Mouse (Mus musculus) cerebellum, adult 18-20 months (tissue): ENCODE results near the gene Abcb5.

Source experiments
- DNase-seq, 2 experiments: peaks; one replicate each; pipeline ENCODE4 v3.0.0; 2021

Gene Abcb5

DNA sequence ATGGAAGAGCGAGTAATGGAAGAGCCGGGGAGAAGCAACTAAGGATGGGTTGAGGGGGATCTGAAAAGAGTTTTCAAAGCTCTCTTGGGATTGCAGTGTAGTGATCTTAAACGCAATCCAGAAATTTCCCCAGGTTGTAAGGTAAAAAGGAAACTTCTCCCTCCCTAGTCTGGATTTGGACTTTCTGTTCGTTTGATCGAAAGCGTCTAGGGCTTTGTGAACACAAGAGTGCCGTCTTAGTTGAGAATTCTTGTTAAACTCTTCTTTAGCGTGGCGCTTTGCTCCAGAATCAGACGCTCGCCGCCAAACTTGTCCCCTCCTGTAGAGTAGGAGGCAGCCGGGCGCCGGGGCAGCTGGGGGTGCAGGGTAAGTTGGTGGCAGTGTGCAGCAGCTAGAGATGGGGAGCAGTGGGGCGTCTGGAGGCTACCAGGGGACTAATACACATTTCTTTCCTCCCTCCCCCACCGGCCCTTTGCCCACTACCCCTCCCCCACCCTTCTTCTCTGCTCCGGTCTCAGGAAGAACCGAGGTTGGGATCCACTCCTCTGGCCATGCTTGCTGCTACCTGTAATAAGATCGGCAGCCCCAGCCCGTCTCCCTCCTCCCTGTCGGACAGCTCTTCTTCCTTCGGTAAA, 118.2 kb downstream of the Abcb5 start:
- DNase-seq: no peak

DNA sequence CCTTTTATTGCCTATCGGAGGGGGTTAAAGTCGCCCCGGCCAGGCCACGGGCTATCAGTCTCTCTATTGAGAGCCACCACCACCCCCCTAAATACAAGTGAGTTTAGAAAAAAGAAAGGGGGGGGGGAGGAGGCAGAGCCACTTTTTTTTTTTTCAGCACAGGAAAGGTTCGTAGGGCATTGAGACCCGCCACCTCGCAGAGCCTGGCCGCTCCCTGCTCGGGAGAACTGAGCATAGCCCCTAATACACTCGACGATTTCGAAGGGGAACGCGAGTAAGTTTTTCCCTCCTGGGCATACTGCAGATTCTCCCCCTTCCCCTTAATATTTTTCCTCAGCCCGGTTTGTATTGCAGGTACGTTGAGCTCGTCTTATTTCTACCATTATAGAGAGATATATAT, 118.8 kb downstream of the Abcb5 start:
- DNase-seq: no peak

DNA sequence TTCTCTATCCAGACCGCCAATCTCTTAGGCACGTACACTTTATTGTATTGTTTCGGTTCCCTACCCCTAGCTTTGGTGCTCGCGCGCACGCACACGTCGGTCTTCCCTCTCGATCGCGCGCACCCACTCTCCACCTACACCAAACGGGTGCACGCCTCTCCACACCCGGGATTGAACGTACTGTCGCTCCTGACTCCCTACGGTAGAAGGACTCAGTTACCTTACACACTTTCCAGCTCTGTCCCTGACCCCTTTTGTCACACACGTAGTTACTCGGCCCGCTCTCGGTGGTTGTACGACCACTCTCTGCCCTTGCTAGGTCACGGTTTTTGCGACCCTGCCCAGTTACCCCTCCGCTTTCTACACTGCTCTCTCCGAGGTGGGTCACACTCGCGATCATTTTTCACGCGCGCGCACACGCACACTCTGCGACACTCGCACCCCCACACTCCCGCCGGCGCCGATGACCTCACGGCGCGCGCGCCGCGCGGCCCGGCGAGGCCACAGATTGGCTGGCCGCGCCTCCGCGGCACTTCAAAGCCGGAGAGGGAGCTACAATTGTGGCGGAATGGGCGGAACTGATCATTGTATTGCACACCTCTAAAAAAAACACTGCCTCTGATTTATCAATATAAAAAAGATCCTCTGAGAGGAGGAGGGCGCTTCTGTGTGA, 119.4 kb downstream of the Abcb5 start:
- no peak for DNase-seq

DNA sequence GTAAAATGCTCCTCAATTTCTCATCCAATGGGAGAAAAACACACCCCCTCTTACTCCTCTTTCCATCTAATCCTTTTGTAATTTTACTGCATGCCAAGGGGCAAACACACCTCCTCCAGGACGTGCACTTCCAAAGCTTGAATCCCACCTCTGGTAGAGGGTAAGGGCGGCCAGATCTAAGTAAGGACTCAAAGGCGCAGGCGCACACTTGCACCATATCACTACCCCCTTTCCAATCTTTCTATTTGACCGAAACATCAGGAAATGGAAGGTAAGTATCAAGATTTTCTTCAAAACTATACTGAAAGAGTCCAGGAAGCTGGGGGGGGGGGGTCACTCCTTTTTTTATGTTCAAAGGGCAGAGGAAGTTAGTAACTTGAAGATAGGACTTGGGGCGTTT, 120.0 kb downstream of the Abcb5 start, which contains the start of gene Sp8:
Gene Sp8 (plus strand): TSS at position 109 of the 400 bp plus-strand sequence.
- no peak for DNase-seq

DNA sequence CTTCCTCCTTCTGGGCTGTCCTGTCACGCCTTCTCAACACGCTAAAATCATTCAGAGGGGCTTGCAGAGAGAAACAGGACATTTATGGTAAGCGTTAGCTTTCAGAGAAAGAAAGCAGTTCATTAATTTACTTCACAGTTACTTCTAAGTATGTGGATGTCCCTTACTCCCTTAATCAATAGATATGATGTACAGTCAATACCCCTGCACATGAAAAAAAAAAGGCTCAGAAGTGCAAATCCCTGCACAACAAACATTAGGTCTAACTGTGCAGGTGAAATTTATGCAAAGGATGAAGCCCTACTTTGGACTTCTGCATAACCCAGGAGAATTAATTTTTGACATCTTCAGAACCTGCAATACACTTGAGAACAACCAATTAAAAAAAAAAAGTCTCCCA, 120.9 kb downstream of the Abcb5 start:
- DNase-seq: no peak

DNA sequence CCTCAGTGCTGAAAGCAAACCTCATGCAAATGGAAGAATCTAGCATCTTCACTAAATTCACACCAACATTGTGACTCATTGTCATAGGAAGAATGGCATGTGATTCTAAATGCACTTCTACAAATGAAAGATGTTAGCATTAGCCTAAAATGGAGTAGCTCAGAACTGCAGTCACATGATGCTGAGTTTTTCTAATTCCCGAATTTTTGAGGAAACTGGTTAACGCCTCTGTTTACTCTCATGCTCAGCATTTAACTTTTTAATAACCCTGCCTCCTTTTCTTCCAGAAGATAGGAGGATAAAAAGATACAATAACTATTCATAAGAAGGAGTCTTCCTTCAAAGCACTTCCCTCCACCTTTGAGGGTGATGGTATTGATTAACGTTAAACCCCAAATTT, 121.4 kb downstream of the Abcb5 start:
- no peak for DNase-seq

DNA sequence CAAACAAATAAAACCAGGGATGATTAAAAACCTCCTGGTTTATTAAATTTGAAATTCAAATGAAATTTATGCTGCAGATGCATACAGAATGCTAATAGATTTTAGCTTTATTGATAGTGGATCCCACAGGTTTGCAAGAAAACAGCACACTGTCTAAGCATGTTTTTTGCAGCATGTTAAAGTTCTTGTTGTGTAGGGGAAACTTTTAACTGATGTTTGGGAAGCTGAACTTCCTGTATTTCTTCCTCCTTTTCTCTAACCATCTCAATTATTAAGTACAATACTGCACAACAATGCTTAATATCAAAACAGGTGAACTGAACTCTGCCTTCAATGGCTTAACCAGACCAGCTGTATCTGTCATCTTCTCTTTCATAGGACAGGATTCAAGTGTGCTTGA, 122.1 kb downstream of the Abcb5 start:
- no peak for DNase-seq

DNA sequence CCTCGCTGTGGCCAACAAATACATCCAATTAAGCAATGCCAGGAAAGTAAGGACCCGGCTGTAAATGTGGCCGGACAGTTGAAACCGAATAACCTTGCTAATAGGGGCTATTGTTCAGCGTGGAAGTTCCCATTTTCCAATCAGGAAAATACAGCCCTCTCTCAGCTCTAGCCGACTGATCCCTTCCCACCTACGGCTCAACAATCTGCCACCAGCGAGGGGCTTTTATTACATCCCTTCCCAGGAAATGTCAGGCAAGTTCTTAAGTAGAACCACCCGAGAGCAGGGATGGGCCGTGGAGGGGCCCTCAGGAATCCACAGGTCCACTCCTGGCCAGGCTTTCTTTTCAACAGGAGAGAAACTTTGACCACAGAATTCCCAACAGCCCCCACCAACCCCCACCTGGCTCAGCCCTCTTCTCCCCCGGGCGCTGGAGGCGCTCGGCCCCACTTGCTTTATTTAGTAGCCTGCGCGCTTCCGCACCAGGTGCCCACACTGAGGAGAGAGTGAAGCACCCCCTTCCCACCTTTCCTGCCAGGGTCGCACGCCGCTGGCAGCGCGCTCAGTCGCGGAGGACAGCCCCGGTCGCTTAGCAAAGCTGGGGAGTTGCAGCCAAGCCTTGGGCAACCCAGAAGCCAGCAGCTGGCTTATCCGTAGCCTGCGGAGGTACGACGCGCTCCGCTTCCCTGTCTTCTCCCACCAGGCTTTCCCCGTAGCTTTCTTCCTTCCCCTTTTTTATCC, 123.4 kb downstream of the Abcb5 start:
- DNase-seq: no peak

DNA sequence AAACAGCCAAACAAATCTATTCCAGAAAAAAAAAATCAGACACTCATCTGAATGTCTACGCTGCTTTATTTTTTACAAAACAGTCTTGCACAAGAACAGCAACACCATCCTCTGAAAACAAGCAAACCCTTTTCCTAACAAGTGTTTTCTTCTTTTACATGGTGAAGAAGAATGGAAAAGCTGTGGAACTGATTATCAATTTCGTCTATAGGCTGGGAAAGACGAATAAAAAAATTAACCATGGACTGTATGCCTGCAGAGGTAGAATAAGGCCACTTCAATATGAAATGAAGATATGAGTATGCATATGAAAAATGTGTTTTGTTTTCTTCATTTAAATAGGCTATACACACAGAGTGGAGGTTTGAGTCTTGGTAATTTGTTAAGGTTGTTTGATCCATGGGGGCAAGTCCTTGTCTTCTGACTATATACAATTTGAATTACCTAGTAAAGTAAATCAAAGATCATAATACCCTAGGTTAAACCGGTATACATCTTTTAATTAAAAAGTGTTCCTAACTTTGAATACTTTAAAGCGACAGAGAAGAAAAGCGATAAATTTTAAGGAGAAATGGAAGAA, 124.2 kb downstream of the Abcb5 start:
- DNase-seq: no peak

DNA sequence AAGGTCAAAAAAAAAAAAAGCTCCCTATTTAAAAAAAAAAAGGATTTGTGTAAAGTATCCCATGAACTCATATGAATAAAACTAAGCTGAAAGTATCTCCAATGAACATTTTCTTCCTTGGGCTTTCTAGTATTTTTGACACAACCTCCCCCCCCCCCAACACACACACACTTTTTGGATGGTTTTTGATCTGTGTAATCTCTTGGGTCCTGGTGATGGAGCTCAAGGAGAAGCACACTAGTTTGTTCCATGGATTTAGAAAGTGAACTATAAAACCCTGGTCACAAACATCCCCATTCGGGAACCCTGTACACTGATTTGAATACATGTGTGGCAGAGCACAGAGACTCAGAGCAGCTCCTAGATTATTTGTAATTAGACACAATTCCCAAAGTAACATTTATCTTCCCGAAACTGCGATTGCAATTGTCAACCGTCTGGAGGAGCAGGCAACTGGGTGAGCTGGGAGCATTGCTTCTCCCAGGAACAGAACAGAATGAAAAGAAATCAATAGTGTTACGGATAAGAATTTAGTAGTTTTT, 124.8 kb downstream of the Abcb5 start:
- DNase-seq: no peak

DNA sequence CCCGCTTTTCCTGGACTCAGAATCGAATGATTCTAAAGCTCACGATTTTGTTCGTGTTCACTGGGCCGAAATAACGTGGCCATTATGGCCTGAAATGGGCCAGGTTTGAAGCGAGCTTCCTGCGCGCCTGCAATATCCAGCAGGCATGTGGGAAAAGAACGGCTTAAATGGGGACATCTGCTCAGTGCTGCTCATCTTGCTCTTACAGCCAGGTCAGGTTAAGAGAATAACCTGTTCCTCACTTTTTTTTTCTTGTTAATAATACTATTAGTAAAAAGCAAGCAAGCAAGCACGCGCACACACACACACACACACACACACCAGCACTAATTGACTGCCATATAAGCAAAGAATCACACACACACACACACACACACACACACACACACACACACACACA, 125.4 kb downstream of the Abcb5 start:
- no peak for DNase-seq

DNA sequence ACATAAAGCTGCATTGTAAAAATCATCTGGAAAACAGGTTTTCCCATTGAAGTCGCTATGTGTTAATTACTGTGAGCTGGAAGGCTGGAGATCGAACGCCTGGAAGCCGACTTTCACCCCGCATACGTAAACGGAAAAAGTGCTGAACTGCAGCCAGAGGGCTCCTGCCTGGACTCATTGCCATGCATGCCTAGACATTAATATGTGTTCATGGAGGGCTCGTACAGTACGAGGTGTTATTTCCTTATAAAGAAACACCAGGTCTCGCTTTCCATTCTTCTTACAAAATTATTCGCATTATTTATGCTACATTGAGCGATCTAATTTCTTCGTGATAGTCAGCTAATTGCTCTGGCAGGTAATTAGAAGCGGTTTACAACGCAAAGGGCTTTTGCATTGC, 125.9 kb downstream of the Abcb5 start:
- DNase-seq: no peak

DNA sequence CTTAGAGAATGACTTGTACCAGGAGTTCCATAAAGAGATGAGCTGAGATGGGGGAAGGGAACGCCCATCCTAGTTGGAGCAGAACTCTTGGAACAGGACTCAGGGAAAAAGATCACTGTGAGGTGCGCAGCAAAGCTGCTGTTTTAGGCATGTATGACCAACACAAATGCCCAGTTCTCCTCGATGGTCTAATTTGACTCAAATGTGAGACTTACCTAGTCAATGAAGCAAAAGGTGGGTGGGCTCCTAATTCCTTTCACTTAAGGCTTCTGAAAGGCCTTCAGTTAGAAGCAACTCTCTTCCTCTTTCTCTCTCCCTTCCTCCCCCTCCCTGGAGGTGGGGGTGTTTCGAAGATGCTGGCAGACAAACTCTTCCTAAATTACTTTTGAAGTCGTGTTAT, 126.8 kb downstream of the Abcb5 start:
- no peak for DNase-seq

DNA sequence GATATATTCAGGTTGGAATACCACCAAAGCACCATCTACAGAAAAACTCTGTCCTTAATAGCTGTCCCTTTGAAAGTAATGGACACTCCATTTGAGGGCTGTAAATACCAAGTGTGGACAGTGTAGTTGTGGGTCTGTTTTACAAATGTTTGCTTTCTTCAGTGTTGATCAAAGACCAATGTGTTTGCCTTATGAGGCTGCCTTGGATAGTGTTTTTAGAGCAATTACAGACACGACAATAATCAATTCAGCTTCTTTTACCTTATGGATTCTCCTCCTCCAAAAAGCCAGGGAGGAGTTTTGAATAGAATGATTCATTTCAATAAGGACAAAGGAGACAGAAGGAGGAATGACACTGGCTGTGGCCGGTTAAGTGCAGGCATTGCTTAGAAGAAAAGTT, 128.0 kb downstream of the Abcb5 start:
- DNase-seq: no peak

DNA sequence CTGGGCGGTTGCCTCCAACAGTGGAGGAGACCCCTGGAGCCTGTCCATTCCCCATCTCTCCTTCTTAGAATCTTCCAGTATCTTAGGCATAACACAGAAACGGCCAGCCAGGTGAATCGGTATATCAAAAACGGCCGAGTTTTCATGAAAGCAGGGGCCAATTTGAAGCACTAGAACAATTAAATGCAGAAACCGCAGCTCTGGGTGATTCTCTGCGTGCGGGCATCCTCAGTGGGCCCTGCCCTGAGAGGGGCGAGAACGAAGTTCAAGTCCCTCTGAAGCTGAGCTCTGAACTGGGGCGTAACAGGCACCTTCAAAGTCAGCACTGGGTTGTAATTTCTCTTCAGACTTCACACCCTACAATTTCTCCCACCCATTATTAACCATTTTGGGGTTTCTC, 128.9 kb downstream of the Abcb5 start:
- no peak for DNase-seq

DNA sequence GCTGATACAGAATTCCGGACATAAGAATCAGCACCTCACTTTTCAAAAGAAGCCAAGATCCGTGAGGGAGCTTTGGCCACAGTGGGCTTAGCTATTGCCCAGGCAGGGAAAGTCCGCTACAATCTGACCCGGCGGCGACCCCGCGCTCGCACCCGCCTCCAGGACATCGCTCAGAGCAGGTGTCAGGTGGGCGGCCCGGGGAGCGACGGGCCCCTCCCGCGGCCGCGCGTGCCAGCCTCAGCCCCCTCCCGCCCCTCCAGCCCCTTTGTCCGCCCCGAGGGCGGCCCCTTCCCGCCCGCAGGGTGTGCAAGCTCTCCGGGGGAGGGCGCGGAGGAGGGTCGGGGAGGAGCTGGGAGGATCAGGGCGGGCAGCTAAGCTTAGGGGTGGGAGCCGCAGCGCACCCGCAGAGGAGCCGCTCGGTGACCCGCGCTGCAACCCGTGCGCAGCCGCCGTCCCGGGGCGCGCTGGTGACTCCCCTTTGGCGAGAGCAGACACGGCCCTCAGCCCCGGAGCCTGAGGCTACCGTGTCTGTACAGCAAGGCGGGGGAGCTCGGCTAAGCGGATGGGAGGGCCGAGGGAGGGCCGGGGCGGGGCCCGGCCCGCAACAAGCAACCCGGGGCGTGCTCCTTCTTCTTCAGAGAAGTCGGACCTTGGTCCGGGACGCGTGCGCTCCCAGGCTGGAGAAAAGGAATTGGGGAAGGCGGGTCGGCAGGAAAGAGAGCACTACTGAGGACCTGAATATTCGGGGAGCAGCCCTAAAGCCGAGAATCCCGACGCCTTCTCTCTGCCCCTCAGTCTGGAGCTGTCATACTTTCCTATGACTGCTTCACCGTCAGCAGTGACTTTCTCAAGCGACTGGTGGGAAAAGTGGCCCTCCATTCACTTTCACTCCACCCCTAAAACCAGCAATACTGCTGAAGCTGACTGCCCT, 129.5 kb downstream of the Abcb5 start:
- no peak for DNase-seq

DNA sequence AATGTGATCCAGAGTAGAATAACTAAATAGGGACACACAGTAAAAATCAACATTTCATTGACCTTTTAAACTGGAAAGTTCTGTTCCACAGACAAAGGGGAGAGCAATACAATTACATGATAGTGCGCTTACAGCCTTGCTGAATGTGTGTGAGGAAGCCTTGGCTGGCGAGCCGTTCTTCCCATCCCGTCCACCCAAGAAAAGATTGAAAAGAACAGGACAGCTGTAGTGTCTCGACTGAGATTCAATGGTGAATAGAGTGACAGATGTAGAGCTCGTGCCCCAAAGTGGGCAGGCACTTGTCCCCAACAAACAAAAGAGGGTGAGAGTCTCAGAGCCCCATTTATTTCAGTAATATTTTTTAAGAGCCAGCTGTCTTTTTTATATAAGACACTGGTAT, 136.3 kb downstream of the Abcb5 start:
- DNase-seq: no peak
